Mouse (Mus musculus): ENCODE results near the gene Acads. TPM values are rescaled to one million over a fixed set of nuclear protein-coding genes. Genes with fewer than 3 reads are reported as not detected.

Gene Acads
- polyA plus RNA-seq, 2 experiments, result 27.6 to 50.5 TPM

- no peaks in the 10 kb centered on the region for H3K9me3 ChIP-seq (ENCODE audit: control insufficient read depth, low read length)
- TF ChIP-seq POLR2A (IDR thresholded peaks at IDR 0.05; ENCODE audit: borderline replicate concordance, extremely low read depth, insufficient read depth, insufficient read length), result no peak
- H3K4me1 ChIP-seq (ENCODE audit: control insufficient read depth, insufficient read depth, low read length), result no peaks in the 10 kb centered on the region
- no peak overlapping the region for H3K27ac ChIP-seq (replicated peaks; ENCODE audit: low read depth, low read length)
- ATAC-seq (ENCODE audit: low FRiP score, low read depth) (no peak), DNase-seq (ENCODE audit: low spot score) (no peak)
- peaks cover 39% of the 10 kb centered on the region for H3K36me3 ChIP-seq (ENCODE audit: control insufficient read depth, insufficient read depth, low read length)
- H3K9ac ChIP-seq (ENCODE audit: low read depth, low read length, severe bottlenecking), result no peak overlapping the region
- H3K4me3 ChIP-seq (replicated peaks; ENCODE audit: low read length), result no peak overlapping the region
- no peak overlapping the region for H3K4me2 ChIP-seq (replicated peaks; ENCODE audit: low read depth, low read length, severe bottlenecking)
- WGBS, result 83% methylated on average over 2 of the region's 2 CpGs
- no peaks in the 10 kb centered on the region for H3K27me3 ChIP-seq (ENCODE audit: control insufficient read depth, insufficient read depth, low read length)
Observed at GRCm38 (mm10) chr5:115102231-115102630, 16.9 kb downstream of the Acads start.

- no peaks in the 10 kb centered on the region for H3K4me1 ChIP-seq (ENCODE audit: control insufficient read depth, insufficient read depth, low read length)
- 77% methylated on average over 6 of the region's 6 CpGs for WGBS
- no peak overlapping the region for H3K4me2 ChIP-seq (replicated peaks; ENCODE audit: low read depth, low read length, severe bottlenecking)
- H3K4me3 ChIP-seq (replicated peaks; ENCODE audit: low read length), result no peak overlapping the region
- ATAC-seq (ENCODE audit: low FRiP score, low read depth), result peak; percentile 21; the same call in 1 of the 2 replicates
- TF ChIP-seq POLR2A (IDR thresholded peaks at IDR 0.05; ENCODE audit: borderline replicate concordance, extremely low read depth, insufficient read depth, insufficient read length), result no peak
- no peak overlapping the region for H3K27ac ChIP-seq (replicated peaks; ENCODE audit: low read depth, low read length)
- no peaks in the 10 kb centered on the region for H3K9me3 ChIP-seq (ENCODE audit: control insufficient read depth, low read length)
- no peaks in the 10 kb centered on the region for H3K27me3 ChIP-seq (ENCODE audit: control insufficient read depth, insufficient read depth, low read length)
- no peak for DNase-seq (ENCODE audit: low spot score)
- peaks cover 56% of the 10 kb centered on the region for H3K36me3 ChIP-seq (ENCODE audit: control insufficient read depth, insufficient read depth, low read length)
- H3K9ac ChIP-seq (ENCODE audit: low read depth, low read length, severe bottlenecking), result no peak overlapping the region
Observed at GRCm38 (mm10) chr5:115100473-115100872, 18.7 kb downstream of the Acads start.

GRCm38 (mm10) chr5:115099991-115100390, 19.2 kb downstream of the Acads start:
- ATAC-seq (ENCODE audit: low FRiP score, low read depth), result no peak
- H3K27me3 ChIP-seq (ENCODE audit: control insufficient read depth, insufficient read depth, low read length), result no peaks in the 10 kb centered on the region
- no peak for DNase-seq (ENCODE audit: low spot score)
- TF ChIP-seq POLR2A (IDR thresholded peaks at IDR 0.05; ENCODE audit: borderline replicate concordance, extremely low read depth, insufficient read depth, insufficient read length), result no peak
- no peaks in the 10 kb centered on the region for H3K9me3 ChIP-seq (ENCODE audit: control insufficient read depth, low read length)
- 82% methylated on average over 9 of the region's 9 CpGs for WGBS
- no peak overlapping the region for H3K4me3 ChIP-seq (replicated peaks; ENCODE audit: low read length)
- H3K9ac ChIP-seq (ENCODE audit: low read depth, low read length, severe bottlenecking), result no peak overlapping the region
- no peak overlapping the region for H3K4me2 ChIP-seq (replicated peaks; ENCODE audit: low read depth, low read length, severe bottlenecking)
- peaks cover 61% of the 10 kb centered on the region for H3K36me3 ChIP-seq (ENCODE audit: control insufficient read depth, insufficient read depth, low read length)
- H3K27ac ChIP-seq (replicated peaks; ENCODE audit: low read depth, low read length), result no peak overlapping the region
- no peaks in the 10 kb centered on the region for H3K4me1 ChIP-seq (ENCODE audit: control insufficient read depth, insufficient read depth, low read length)

- 82% methylated on average over 5 of the region's 5 CpGs for WGBS
- no peak overlapping the region for H3K4me3 ChIP-seq (replicated peaks; ENCODE audit: low read length)
- no peaks in the 10 kb centered on the region for H3K27me3 ChIP-seq (ENCODE audit: control insufficient read depth, insufficient read depth, low read length)
- ATAC-seq (ENCODE audit: low FRiP score, low read depth) (no peak), DNase-seq (ENCODE audit: low spot score) (no peak)
- no peaks in the 10 kb centered on the region for H3K4me1 ChIP-seq (ENCODE audit: control insufficient read depth, insufficient read depth, low read length)
- H3K27ac ChIP-seq (replicated peaks; ENCODE audit: low read depth, low read length), result no peak overlapping the region
- H3K36me3 ChIP-seq (ENCODE audit: control insufficient read depth, insufficient read depth, low read length), result peaks cover 65% of the 10 kb centered on the region
- no peak overlapping the region for H3K9ac ChIP-seq (ENCODE audit: low read depth, low read length, severe bottlenecking)
- H3K9me3 ChIP-seq (ENCODE audit: control insufficient read depth, low read length), result no peaks in the 10 kb centered on the region
- no peak for TF ChIP-seq POLR2A (IDR thresholded peaks at IDR 0.05; ENCODE audit: borderline replicate concordance, extremely low read depth, insufficient read depth, insufficient read length)
- no peak overlapping the region for H3K4me2 ChIP-seq (replicated peaks; ENCODE audit: low read depth, low read length, severe bottlenecking)
Observed at GRCm38 (mm10) chr5:115099530-115099929, 19.6 kb downstream of the Acads start.

- peaks cover 71% of the 10 kb centered on the region for H3K36me3 ChIP-seq (ENCODE audit: control insufficient read depth, insufficient read depth, low read length)
- H3K9me3 ChIP-seq (ENCODE audit: control insufficient read depth, low read length), result no peaks in the 10 kb centered on the region
- no peaks in the 10 kb centered on the region for H3K27me3 ChIP-seq (ENCODE audit: control insufficient read depth, insufficient read depth, low read length)
- H3K4me3 ChIP-seq (replicated peaks; ENCODE audit: low read length), result no peak within 1 kb of the TSS
- H3K9ac ChIP-seq (ENCODE audit: low read depth, low read length, severe bottlenecking), result no peak within 1 kb of the TSS
- H3K4me2 ChIP-seq (replicated peaks; ENCODE audit: low read depth, low read length, severe bottlenecking), result no peak within 1 kb of the TSS
- no peak within 1 kb of the TSS for H3K27ac ChIP-seq (replicated peaks; ENCODE audit: low read depth, low read length)
- WGBS, result 97% methylated on average over 8 of the region's 8 CpGs
- ATAC-seq (ENCODE audit: low FRiP score, low read depth) (no peak), DNase-seq (ENCODE audit: low spot score) (no peak)
- TF ChIP-seq POLR2A (IDR thresholded peaks at IDR 0.05; ENCODE audit: borderline replicate concordance, extremely low read depth, insufficient read depth, insufficient read length), result no peak
- no peaks in the 10 kb centered on the region for H3K4me1 ChIP-seq (ENCODE audit: control insufficient read depth, insufficient read depth, low read length)
Observed at GRCm38 (mm10) chr5:115098195-115098594, 21.0 kb downstream of the Acads start, which contains the start of gene Gm10401. Gene Gm10401, minus strand, starts transcription at chr5:115098295.

GRCm38 (mm10) chr5:115091776-115092175, 27.4 kb downstream of the Acads start:
- no peak overlapping the region for H3K4me2 ChIP-seq (replicated peaks; ENCODE audit: low read depth, low read length, severe bottlenecking)
- peaks cover 91% of the 10 kb centered on the region for H3K36me3 ChIP-seq (ENCODE audit: control insufficient read depth, insufficient read depth, low read length)
- no peaks in the 10 kb centered on the region for H3K27me3 ChIP-seq (ENCODE audit: control insufficient read depth, insufficient read depth, low read length)
- DNase-seq (ENCODE audit: low spot score) (no peak), ATAC-seq (ENCODE audit: low FRiP score, low read depth) (no peak)
- WGBS, result 79% methylated on average over 6 of the region's 6 CpGs
- no peak overlapping the region for H3K27ac ChIP-seq (replicated peaks; ENCODE audit: low read depth, low read length)
- no peaks in the 10 kb centered on the region for H3K4me1 ChIP-seq (ENCODE audit: control insufficient read depth, insufficient read depth, low read length)
- TF ChIP-seq POLR2A (IDR thresholded peaks at IDR 0.05; ENCODE audit: borderline replicate concordance, extremely low read depth, insufficient read depth, insufficient read length), result no peak
- no peaks in the 10 kb centered on the region for H3K9me3 ChIP-seq (ENCODE audit: control insufficient read depth, low read length)
- no peak overlapping the region for H3K9ac ChIP-seq (ENCODE audit: low read depth, low read length, severe bottlenecking)
- no peak overlapping the region for H3K4me3 ChIP-seq (replicated peaks; ENCODE audit: low read length)
